Mouse (Mus musculus): ENCODE data around the gene Exoc7. TPM values are rescaled to one million over a fixed set of nuclear protein-coding genes. Genes with fewer than 3 reads are reported as not detected.

Exoc7 gene
- 31.5 TPM for polyA plus RNA-seq (2012; fragmentation: generic; extraction: Trizol)
- long read RNA-seq, experiment 1, transcript Exoc7-202 (18 exons, 3,205 nt): major isoform, 33 of 57 reads
- long read RNA-seq, experiment 1, transcript Exoc7-203 (19 exons, 3,298 nt): minor isoform, 6 of 57 reads
- long read RNA-seq, experiment 1, partial matches to known transcripts: 4 of 57 reads
- long read RNA-seq, experiment 1, other reads (novel, unspliced or antisense): 12 of 57 reads
- long read RNA-seq, experiment 2, transcript Exoc7-203 (19 exons, 3,298 nt): minor isoform, 23 of 392 reads
- long read RNA-seq, experiment 2, transcript Exoc7-202 (18 exons, 3,205 nt): major isoform, 251 of 392 reads
- long read RNA-seq, experiment 2, partial matches to known transcripts: 51 of 392 reads
- long read RNA-seq, experiment 2, other reads (novel, unspliced or antisense): 65 of 392 reads

DNA sequence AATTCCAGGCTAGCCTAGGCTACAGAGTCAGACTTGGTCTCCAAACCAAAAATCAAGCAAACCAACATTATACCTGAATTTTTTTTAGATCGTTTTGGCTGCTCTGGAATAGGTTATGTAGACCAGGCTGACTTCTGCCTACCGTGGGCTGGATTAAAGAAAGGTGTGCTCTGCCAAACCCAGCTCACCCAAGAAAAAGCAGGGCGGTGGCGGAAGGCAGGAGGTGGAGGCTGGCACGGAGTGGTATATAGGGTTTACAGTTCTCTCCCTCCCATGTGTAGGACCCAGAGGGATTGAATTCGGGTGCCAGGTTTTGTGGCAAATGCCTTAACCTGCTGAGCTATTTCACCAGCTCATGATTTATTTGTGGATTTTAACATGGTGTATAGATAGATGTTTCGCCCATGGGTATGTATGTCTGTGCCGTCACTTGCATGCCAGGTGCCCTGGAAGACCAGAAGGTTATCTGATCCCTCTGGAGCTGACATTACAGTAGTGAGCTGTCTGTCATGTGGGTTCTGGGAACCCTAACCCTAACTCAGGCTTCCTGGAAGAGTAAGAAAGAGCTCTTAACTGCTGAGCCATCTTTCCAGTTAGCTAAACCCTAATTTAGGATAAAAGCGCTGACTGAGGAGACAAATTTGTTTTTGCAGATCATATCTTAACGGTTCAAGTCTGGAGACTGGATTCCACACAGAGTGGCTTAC is at the start of gene Exoc7:
TSS of gene Exoc7 (minus strand) at position 215 of the 707 bp plus-strand sequence.
- peak within 1 kb of the TSS; percentile 87 for H3ac ChIP-seq (ENCODE audit: control insufficient read depth, insufficient read length, low read depth)
- H3K79me3 ChIP-seq (ENCODE audit: low read depth): peaks cover 8% of the 10 kb centered on the region
- H3K79me2 ChIP-seq (ENCODE audit: control insufficient read depth, insufficient read depth): peaks cover 20% of the 10 kb centered on the region
- peak within 1 kb of the TSS; percentile 94 for H3K4me3 ChIP-seq (ENCODE audit: insufficient read depth, poor library complexity, severe bottlenecking)
- peaks cover 30% of the 10 kb centered on the region for H3K36me3 ChIP-seq (ENCODE audit: control insufficient read depth, insufficient read depth)
- no peak for TF ChIP-seq FOSL1 (IDR thresholded peaks at IDR 0.05; ENCODE audit: insufficient read depth, low read length, poor library complexity, severe bottlenecking)
- TF ChIP-seq USF1 (IDR thresholded peaks at IDR 0.05; ENCODE audit: low read depth): no peak
- no peaks in the 10 kb centered on the region for H3K27me3 ChIP-seq (ENCODE audit: control insufficient read depth, insufficient read depth, insufficient read length)

DNA sequence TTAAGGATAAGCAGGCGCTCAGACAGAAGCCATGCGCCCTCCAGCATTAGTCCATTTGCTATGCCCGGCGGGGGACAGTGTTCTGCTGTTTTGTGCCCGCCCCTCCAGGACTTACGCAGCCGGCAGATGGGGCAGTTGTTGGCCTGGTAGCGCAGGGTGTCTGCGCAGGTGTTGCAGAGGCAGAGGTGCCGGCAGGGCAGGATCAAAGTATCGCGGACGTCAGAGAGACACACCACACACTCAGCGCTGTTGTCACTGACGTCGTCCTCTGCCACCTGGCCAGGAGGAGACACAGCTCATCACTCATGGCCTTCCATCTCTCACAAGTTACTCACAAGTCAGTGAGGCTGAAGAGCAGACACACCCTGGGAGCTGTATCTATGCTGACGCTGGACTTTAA is 47.5 kb upstream of the Exoc7 start:
- Histone ChIP-seq H3ac (ENCODE audit: control insufficient read depth, insufficient read length, low read depth) (no peak overlapping the region), H3K36me3 (ENCODE audit: control insufficient read depth, insufficient read depth) (no peaks in the 10 kb centered on the region), H3K79me3 (ENCODE audit: low read depth) (no peaks in the 10 kb centered on the region), H3K79me2 (ENCODE audit: control insufficient read depth, insufficient read depth) (no peaks in the 10 kb centered on the region), H3K27me3 (ENCODE audit: control insufficient read depth, insufficient read depth, insufficient read length) (no peaks in the 10 kb centered on the region), H3K4me3 (ENCODE audit: insufficient read depth, poor library complexity, severe bottlenecking) (no peak overlapping the region)
- TF ChIP-seq USF1 (IDR thresholded peaks at IDR 0.05; ENCODE audit: low read depth): no peak
- no peak for TF ChIP-seq MAX (IDR thresholded peaks at IDR 0.05)
- no peak for TF ChIP-seq CTCF (IDR thresholded peaks at IDR 0.05; ENCODE audit: control insufficient read depth, insufficient read depth, insufficient read length)
- TF ChIP-seq CEBPB (IDR thresholded peaks at IDR 0.05; ENCODE audit: low read depth): no peak
- TF ChIP-seq MYOG (IDR thresholded peaks at IDR 0.05; ENCODE audit: control insufficient read depth, extremely low read depth, insufficient read length): no peak
- no peak for TF ChIP-seq FOSL1 (IDR thresholded peaks at IDR 0.05; ENCODE audit: insufficient read depth, low read length, poor library complexity, severe bottlenecking)
- no peak for TF ChIP-seq MYOD1 (IDR thresholded peaks at IDR 0.05; ENCODE audit: control insufficient read depth, insufficient read length, low read depth)

DNA sequence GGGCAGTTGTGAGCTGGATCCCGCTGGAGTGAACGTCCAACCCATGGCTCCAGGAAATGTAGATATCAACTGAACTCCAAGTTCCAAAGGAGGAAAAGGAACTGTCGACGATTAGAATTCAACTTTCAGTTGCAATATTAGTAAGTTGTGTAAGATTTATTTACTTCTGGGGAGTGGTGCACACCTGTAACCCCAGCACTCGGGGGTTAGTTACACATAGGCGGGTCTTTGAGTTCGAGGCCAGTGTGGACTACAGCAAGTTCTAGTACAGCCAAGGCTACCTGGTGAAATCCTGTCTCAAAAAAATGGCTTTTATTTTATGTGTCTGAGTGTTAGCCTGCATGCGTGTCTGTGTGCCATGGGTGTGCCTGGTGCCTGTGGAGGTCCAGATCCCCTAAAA is 46.5 kb upstream of the Exoc7 start:
- H3K36me3 ChIP-seq (ENCODE audit: control insufficient read depth, insufficient read depth): no peaks in the 10 kb centered on the region
- no peak overlapping the region for H3ac ChIP-seq (ENCODE audit: control insufficient read depth, insufficient read length, low read depth)
- no peaks in the 10 kb centered on the region for H3K79me2 ChIP-seq (ENCODE audit: control insufficient read depth, insufficient read depth)
- no peak overlapping the region for H3K4me3 ChIP-seq (ENCODE audit: insufficient read depth, poor library complexity, severe bottlenecking)
- H3K27me3 ChIP-seq (ENCODE audit: control insufficient read depth, insufficient read depth, insufficient read length): no peaks in the 10 kb centered on the region
- TF ChIP-seq CTCF (IDR thresholded peaks at IDR 0.05; ENCODE audit: control insufficient read depth, insufficient read depth, insufficient read length) (no peak), MYOD1 (IDR thresholded peaks at IDR 0.05; ENCODE audit: control insufficient read depth, insufficient read length, low read depth) (no peak), USF1 (IDR thresholded peaks at IDR 0.05; ENCODE audit: low read depth) (no peak), FOSL1 (IDR thresholded peaks at IDR 0.05; ENCODE audit: insufficient read depth, low read length, poor library complexity, severe bottlenecking) (no peak), MAX (IDR thresholded peaks at IDR 0.05) (no peak), MYOG (IDR thresholded peaks at IDR 0.05; ENCODE audit: control insufficient read depth, extremely low read depth, insufficient read length) (no peak), CEBPB (IDR thresholded peaks at IDR 0.05; ENCODE audit: low read depth) (no peak)
- H3K79me3 ChIP-seq (ENCODE audit: low read depth): no peaks in the 10 kb centered on the region

DNA sequence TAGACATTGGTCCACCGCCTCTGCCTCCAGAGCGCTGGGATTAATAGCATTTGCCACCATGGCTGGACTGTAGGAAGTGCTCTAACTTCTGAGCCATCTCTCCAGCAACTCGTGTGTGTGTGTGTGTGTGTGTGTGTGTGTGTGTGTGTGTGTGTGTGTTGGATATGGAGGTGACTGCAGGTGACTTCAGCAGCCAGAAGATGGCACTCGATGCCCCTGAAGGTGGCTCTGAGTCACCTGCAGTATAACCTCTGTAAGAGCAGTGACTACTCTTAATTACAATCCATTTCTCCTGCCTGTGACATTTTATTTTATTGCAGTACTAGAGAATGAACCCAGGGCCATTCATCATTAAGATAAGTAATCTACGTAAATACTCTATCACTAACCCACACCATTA is 44.3 kb upstream of the Exoc7 start:
- TF ChIP-seq MAX (IDR thresholded peaks at IDR 0.05) (no peak), FOSL1 (IDR thresholded peaks at IDR 0.05; ENCODE audit: insufficient read depth, low read length, poor library complexity, severe bottlenecking) (no peak), MYOD1 (IDR thresholded peaks at IDR 0.05; ENCODE audit: control insufficient read depth, insufficient read length, low read depth) (no peak), MYOG (IDR thresholded peaks at IDR 0.05; ENCODE audit: control insufficient read depth, extremely low read depth, insufficient read length) (no peak), USF1 (IDR thresholded peaks at IDR 0.05; ENCODE audit: low read depth) (no peak), CEBPB (IDR thresholded peaks at IDR 0.05; ENCODE audit: low read depth) (no peak), CTCF (IDR thresholded peaks at IDR 0.05; ENCODE audit: control insufficient read depth, insufficient read depth, insufficient read length) (no peak)
- no peak overlapping the region for H3ac ChIP-seq (ENCODE audit: control insufficient read depth, insufficient read length, low read depth)
- no peaks in the 10 kb centered on the region for H3K79me2 ChIP-seq (ENCODE audit: control insufficient read depth, insufficient read depth)
- no peaks in the 10 kb centered on the region for H3K36me3 ChIP-seq (ENCODE audit: control insufficient read depth, insufficient read depth)
- H3K4me3 ChIP-seq (ENCODE audit: insufficient read depth, poor library complexity, severe bottlenecking): no peak overlapping the region
- H3K79me3 ChIP-seq (ENCODE audit: low read depth): no peaks in the 10 kb centered on the region
- no peaks in the 10 kb centered on the region for H3K27me3 ChIP-seq (ENCODE audit: control insufficient read depth, insufficient read depth, insufficient read length)

DNA sequence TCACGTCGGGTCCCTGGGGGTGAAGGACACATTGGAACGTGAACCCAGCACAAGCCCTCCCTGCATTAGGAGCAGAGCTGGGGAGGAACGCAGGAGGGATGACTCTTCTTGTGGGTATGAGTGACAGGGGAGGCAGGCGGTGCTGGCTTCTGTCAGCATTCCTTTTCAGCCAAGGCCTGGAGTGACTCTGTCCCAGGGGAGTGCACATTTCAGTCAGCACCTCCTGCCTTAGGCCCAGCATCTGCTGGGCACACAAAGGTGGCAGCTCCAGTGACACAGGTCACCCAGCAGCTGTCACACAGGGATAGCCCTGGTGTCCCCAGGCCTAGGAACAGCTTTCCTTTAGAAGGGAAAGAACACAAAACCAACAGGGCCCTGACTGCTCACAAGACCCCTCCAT is 40.9 kb upstream of the Exoc7 start:
- Histone ChIP-seq H3K27me3 (ENCODE audit: control insufficient read depth, insufficient read depth, insufficient read length) (no peaks in the 10 kb centered on the region), H3K79me3 (ENCODE audit: low read depth) (no peaks in the 10 kb centered on the region), H3ac (ENCODE audit: control insufficient read depth, insufficient read length, low read depth) (no peak overlapping the region), H3K4me3 (ENCODE audit: insufficient read depth, poor library complexity, severe bottlenecking) (no peak overlapping the region), H3K79me2 (ENCODE audit: control insufficient read depth, insufficient read depth) (no peaks in the 10 kb centered on the region), H3K36me3 (ENCODE audit: control insufficient read depth, insufficient read depth) (no peaks in the 10 kb centered on the region)
- TF ChIP-seq USF1 (IDR thresholded peaks at IDR 0.05; ENCODE audit: low read depth): no peak
- TF ChIP-seq MYOG (IDR thresholded peaks at IDR 0.05; ENCODE audit: control insufficient read depth, extremely low read depth, insufficient read length): no peak
- no peak for TF ChIP-seq CEBPB (IDR thresholded peaks at IDR 0.05; ENCODE audit: low read depth)
- TF ChIP-seq CTCF (IDR thresholded peaks at IDR 0.05; ENCODE audit: control insufficient read depth, insufficient read depth, insufficient read length): no peak
- TF ChIP-seq MYOD1 (IDR thresholded peaks at IDR 0.05; ENCODE audit: control insufficient read depth, insufficient read length, low read depth): no peak
- no peak for TF ChIP-seq FOSL1 (IDR thresholded peaks at IDR 0.05; ENCODE audit: insufficient read depth, low read length, poor library complexity, severe bottlenecking)
- TF ChIP-seq MAX (IDR thresholded peaks at IDR 0.05): no peak
